Mouse (Mus musculus) bone marrow macrophage, adult 2 months (primary cell): ENCODE measurements at regions not wholly inside any gene's neighbourhood (a gene's known extent, or its start where the extent isn't known, plus 50 kb on each side); places are given as distances from the start of the nearest gene placed in this dataset.

Source experiments
- CTCF ChIP-seq: IDR thresholded peaks from 2 replicates; pipeline ENCODE4 v1.5.1; 2012; ENCODE audit warnings: low read depth, mild to moderate bottlenecking, low read length, moderate library complexity
- POLR2A ChIP-seq: IDR thresholded peaks from 2 replicates; pipeline ENCODE4 v1.6.1; 2012; ENCODE audit warnings: mild to moderate bottlenecking, low read depth, low read length, borderline replicate concordance

DNA sequence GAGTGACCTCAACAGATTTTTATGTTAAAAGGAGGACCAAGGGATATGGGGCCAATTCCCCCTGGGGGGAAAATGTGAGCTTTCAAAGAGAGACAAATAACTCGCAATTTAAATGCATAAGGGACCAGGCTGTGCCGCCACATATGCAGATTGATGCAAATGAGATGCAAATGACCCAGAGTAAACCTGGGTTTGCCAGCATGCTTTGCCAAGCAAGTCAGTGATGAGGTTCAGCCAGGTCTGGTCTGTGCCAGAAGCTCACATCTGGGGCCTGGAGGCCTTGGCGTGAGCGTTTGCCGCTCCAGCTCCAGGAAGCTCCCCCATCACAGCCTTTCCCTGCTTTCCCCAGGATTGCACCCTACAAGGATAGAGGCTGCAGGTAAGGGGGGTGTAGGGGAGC lies 65.7 kb downstream of the 1700001O22Rik start:
- TF ChIP-seq CTCF: no peak
- no peak for TF ChIP-seq POLR2A
